Mouse (Mus musculus) ES-Bruce4 (cell line): Measurements from ENCODE around the gene Gnb2. TPM values are rescaled to one million over a fixed set of nuclear protein-coding genes. Genes with fewer than 3 reads are reported as not detected.

Experiments used
- H3K27ac ChIP-seq: 2 replicates; pipeline ENCODE4 v1.5.1; 2012; ENCODE audit warnings: low read length, inconsistent platforms; ENCODE audit not compliant: insufficient read depth
- H3K27me3 ChIP-seq: 2 replicates; pipeline ENCODE4 v1.6.1; 2012; ENCODE audit warnings: mild to moderate bottlenecking, low read length, inconsistent platforms; ENCODE audit not compliant: control insufficient read depth, poor library complexity, insufficient read depth, severe bottlenecking
- H3K36me3 ChIP-seq: 2 replicates; pipeline ENCODE4 v1.6.1; 2012; ENCODE audit warnings: inconsistent platforms, mild to moderate bottlenecking, low read length, moderate library complexity; ENCODE audit not compliant: control insufficient read depth, poor library complexity, insufficient read depth, severe bottlenecking
- H3K4me1 ChIP-seq: one replicate; pipeline ENCODE4 v1.8.1; 2011; ENCODE audit warnings: low read length; ENCODE audit not compliant: control insufficient read depth, insufficient read depth
- H3K4me3 ChIP-seq: 2 replicates; pipeline ENCODE4 v1.5.1; 2011; ENCODE audit warnings: low read depth, mild to moderate bottlenecking, low read length
- H3K9ac ChIP-seq: 2 replicates; pipeline ENCODE4 v1.6.1; 2012; ENCODE audit warnings: low read depth, mild to moderate bottlenecking, inconsistent platforms; ENCODE audit not compliant: poor library complexity, severe bottlenecking
- H3K9me3 ChIP-seq: replicated peaks from 2 replicates; pipeline ENCODE4 v1.6.1; 2012; ENCODE audit warnings: mild to moderate bottlenecking, low read length, inconsistent platforms; ENCODE audit not compliant: control insufficient read depth, poor library complexity, insufficient read depth, severe bottlenecking
- CTCF ChIP-seq: IDR thresholded peaks from one replicate; pipeline ENCODE4 v1.8.1; 2011; ENCODE audit warnings: low read depth, low read length
- EP300 ChIP-seq: IDR thresholded peaks from 2 replicates; pipeline ENCODE4 v1.6.1; 2011; ENCODE audit warnings: low read depth, low read length; ENCODE audit not compliant: insufficient read depth
- POLR2A ChIP-seq: IDR thresholded peaks from one replicate; pipeline ENCODE4 v1.8.1; 2011; ENCODE audit warnings: low read length; ENCODE audit not compliant: insufficient read depth
- polyA plus RNA-seq: library from polyadenylated mRNA; stranded (reverse); fragments of >200 nt; gene quantifications from 2 replicates; pipeline ENCODE4 v1.2.4, GENCODE M21; 2011; ENCODE audit warnings: low read depth; ENCODE audit not compliant: missing spikeins, insufficient read depth, insufficient read length

Gnb2 gene
- polyA plus RNA-seq, 1 experiment = 208 TPM

- H3K4me3 ChIP-seq = no peak overlapping the region
- H3K27ac ChIP-seq = no peak overlapping the region
- no peaks in the 10 kb centered on the region for H3K4me1 ChIP-seq
- H3K9me3 ChIP-seq = no peaks in the 10 kb centered on the region
- H3K36me3 ChIP-seq = no peaks in the 10 kb centered on the region
- H3K9ac ChIP-seq = no peak overlapping the region
- TF ChIP-seq POLR2A (no peak), EP300 (no peak), CTCF (no peak)
- no peaks in the 10 kb centered on the region for H3K27me3 ChIP-seq
Measured at GRCm38 (mm10) chr5:137570181-137570580, 36.9 kb upstream of the Gnb2 start.

GRCm38 (mm10) chr5:137569665-137570064 is 36.4 kb upstream of the Gnb2 start, which contains the start of gene Tfr2:
Gene Tfr2, plus strand, starts transcription at chr5:137569840.
- TF ChIP-seq CTCF (no peak), EP300 (no peak)
- H3K27me3 ChIP-seq = no peaks in the 10 kb centered on the region
- no peaks in the 10 kb centered on the region for H3K4me1 ChIP-seq
- H3K4me3 ChIP-seq = no peak within 1 kb of the TSS
- H3K36me3 ChIP-seq = no peaks in the 10 kb centered on the region
- no peaks in the 10 kb centered on the region for H3K9me3 ChIP-seq
- H3K9ac ChIP-seq = no peak within 1 kb of the TSS
- no peak within 1 kb of the TSS for H3K27ac ChIP-seq

GRCm38 (mm10) chr5:137569031-137569430 is 35.7 kb upstream of the Gnb2 start:
- H3K4me3 ChIP-seq = no peak overlapping the region
- no peak for TF ChIP-seq CTCF
- no peak for TF ChIP-seq POLR2A
- no peak for TF ChIP-seq EP300

GRCm38 (mm10) chr5:137568223-137568798 is 35.0 kb upstream of the Gnb2 start:
- TF ChIP-seq CTCF (no peak), POLR2A (no peak), EP300 (no peak)
- Histone ChIP-seq H3K9me3 (no peaks in the 10 kb centered on the region), H3K4me1 (no peaks in the 10 kb centered on the region), H3K9ac (no peak overlapping the region), H3K27me3 (no peaks in the 10 kb centered on the region), H3K4me3 (no peak overlapping the region), H3K36me3 (no peaks in the 10 kb centered on the region), H3K27ac (no peak overlapping the region)

More at GRCm38 (mm10) chr5:137569031-137569430, 35.7 kb upstream of the Gnb2 start:
- Histone ChIP-seq H3K36me3 (no peaks in the 10 kb centered on the region), H3K27me3 (no peaks in the 10 kb centered on the region), H3K4me1 (no peaks in the 10 kb centered on the region), H3K9me3 (no peaks in the 10 kb centered on the region), H3K9ac (no peak overlapping the region), H3K27ac (no peak overlapping the region)

GRCm38 (mm10) chr5:137566416-137566815 is 33.1 kb upstream of the Gnb2 start:
- Histone ChIP-seq H3K27me3 (no peaks in the 10 kb centered on the region), H3K4me1 (peaks cover 4% of the 10 kb centered on the region), H3K9ac (no peak overlapping the region), H3K36me3 (no peaks in the 10 kb centered on the region), H3K27ac (no peak overlapping the region), H3K4me3 (no peak overlapping the region), H3K9me3 (no peaks in the 10 kb centered on the region)
- no peak for TF ChIP-seq POLR2A
- TF ChIP-seq CTCF = no peak
- TF ChIP-seq EP300 = no peak

- no peak overlapping the region for H3K9ac ChIP-seq
- no peak overlapping the region for H3K4me3 ChIP-seq
- peaks cover 4% of the 10 kb centered on the region for H3K4me1 ChIP-seq
- H3K9me3 ChIP-seq = no peaks in the 10 kb centered on the region
- H3K36me3 ChIP-seq = no peaks in the 10 kb centered on the region
- no peak overlapping the region for H3K27ac ChIP-seq
- H3K27me3 ChIP-seq = no peaks in the 10 kb centered on the region
- TF ChIP-seq POLR2A (no peak), EP300 (no peak), CTCF (no peak)
Measured at GRCm38 (mm10) chr5:137565744-137566143, 32.4 kb upstream of the Gnb2 start.
